Mouse (Mus musculus): Measurements from ENCODE around the gene Prx. TPM values are rescaled to one million over a fixed set of nuclear protein-coding genes. Genes with fewer than 3 reads are reported as not detected.
A peak's percentile ranks its signal among the peaks of the same experiment; 100 is the strongest.

Prx gene
- 2.5 and 2.9 TPM in 2 replicates for polyA plus RNA-seq (2014; fragmentation: Nextera tagmentation; extraction: Ambion mirVana)

DNA sequence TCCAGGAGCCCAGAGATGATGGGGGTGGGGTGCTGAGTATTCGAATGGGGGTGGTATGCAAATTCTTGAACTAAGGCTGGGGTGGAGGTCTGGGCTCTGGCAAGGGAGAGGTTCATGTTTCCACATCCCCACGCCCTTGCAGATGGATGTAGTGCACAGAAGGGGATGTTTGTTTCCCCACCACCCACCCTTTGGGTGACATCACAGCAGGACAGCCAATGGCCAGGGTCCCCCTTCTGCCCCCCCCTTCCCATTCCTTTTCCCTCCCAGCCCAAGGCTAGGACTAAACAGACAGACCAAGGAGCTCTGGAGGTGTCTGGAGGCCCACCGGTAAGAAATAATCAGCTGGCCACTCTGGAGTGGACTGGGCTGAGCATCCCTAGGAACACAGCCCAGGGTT, at the start of gene Prx:
TSS of gene Prx (plus strand) at position 289 of the 400 bp plus-strand sequence.
- H3K27me3 ChIP-seq (replicated peaks; ENCODE audit: control insufficient read depth, insufficient read depth, low read length) = no peaks in the 10 kb centered on the region
- ATAC-seq (ENCODE audit: low read depth) = peak; percentile 61; the same call in 1 of the 2 replicates

DNA sequence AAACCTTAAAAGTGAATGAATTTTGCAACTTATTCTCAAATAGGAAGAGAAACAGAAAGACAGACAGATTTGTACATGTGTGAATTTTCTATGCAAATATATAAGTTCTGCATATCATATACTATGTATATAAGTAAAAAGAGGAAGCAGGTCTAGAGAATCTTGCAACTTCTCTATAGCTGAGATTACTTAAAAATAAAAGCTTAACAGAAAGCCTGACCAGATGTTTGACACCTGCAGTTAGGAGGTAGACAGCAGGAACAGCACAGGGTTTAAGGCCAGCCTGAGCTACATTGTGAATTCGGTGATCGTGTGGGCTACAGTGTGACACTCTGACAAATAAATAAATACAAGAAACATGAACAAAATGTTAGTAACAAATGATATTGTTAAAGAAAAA, 47.8 kb upstream of the Prx start:
- no peak for ATAC-seq (ENCODE audit: low read depth)
- 91% methylated on average over 2 of the region's 2 CpGs for WGBS
- DNase-seq (ENCODE audit: low spot score) = no peak
- Histone ChIP-seq H3K36me3 (ENCODE audit: control insufficient read depth, insufficient read depth, low read length) (no peaks in the 10 kb centered on the region), H3K9ac (ENCODE audit: low read depth, low read length) (no peak overlapping the region), H3K4me3 (ENCODE audit: low read depth, low read length) (no peak overlapping the region), H3K9me3 (ENCODE audit: control insufficient read depth, low read length) (no peaks in the 10 kb centered on the region), H3K27ac (replicated peaks; ENCODE audit: low read depth, low read length) (no peak overlapping the region), H3K4me2 (ENCODE audit: low read depth, low read length) (no peak overlapping the region), H3K4me1 (ENCODE audit: control insufficient read depth, insufficient read depth, low read length) (peaks cover 12% of the 10 kb centered on the region; the same call in 1 of the 2 replicates), H3K27me3 (replicated peaks; ENCODE audit: control insufficient read depth, insufficient read depth, low read length) (peaks cover 11% of the 10 kb centered on the region)

More for the DNA sequence above, at the start of gene Prx:
- Histone ChIP-seq H3K4me1 (ENCODE audit: control insufficient read depth, insufficient read depth, low read length) (no peaks in the 10 kb centered on the region), H3K9ac (ENCODE audit: low read depth, low read length) (no peak within 1 kb of the TSS), H3K36me3 (ENCODE audit: control insufficient read depth, insufficient read depth, low read length) (no peaks in the 10 kb centered on the region), H3K4me3 (ENCODE audit: low read depth, low read length) (no peak within 1 kb of the TSS), H3K4me2 (ENCODE audit: low read depth, low read length) (no peak within 1 kb of the TSS), H3K9me3 (ENCODE audit: control insufficient read depth, low read length) (no peaks in the 10 kb centered on the region), H3K27ac (replicated peaks; ENCODE audit: low read depth, low read length) (no peak within 1 kb of the TSS)
- WGBS = 20% methylated on average over 3 of the region's 3 CpGs
- peak; percentile 20 for DNase-seq (ENCODE audit: low spot score)

DNA sequence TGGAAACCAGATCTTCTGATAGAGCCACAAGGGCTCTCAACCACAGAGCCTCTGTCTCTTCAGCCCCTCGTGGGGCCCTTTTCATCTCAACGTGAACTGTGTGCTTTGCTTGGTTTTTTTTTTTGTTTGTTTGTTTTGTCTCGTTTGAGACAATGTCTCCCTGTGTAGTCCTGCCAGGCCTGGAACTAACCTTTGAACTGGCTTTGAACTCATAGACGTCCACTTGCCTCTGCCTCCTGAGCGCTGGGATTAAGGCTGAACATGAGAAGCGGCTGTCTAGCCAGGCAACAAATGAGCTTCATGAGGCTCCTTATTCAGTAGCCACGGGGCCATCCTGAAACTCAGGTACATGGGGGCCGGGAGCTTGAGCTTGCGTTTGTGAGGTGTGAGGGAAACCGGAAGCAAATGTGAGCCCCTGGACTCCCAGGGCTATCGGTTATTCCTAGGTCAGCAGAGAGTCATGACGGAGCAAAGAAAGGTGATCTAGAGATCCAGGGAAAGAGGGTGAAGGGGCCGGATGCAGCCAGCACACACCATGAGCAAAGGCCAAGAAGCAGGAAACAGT, 46.8 kb upstream of the Prx start:
- H3K4me3 ChIP-seq (ENCODE audit: low read depth, low read length) = no peak overlapping the region
- H3K4me1 ChIP-seq (ENCODE audit: control insufficient read depth, insufficient read depth, low read length) = peaks cover 8% of the 10 kb centered on the region; the same call in 1 of the 2 replicates
- H3K36me3 ChIP-seq (ENCODE audit: control insufficient read depth, insufficient read depth, low read length) = no peaks in the 10 kb centered on the region
- WGBS = 43% methylated on average over 13 of the region's 13 CpGs
- no peak for DNase-seq (ENCODE audit: low spot score)
- no peak overlapping the region for H3K27ac ChIP-seq (replicated peaks; ENCODE audit: low read depth, low read length)
- H3K27me3 ChIP-seq (replicated peaks; ENCODE audit: control insufficient read depth, insufficient read depth, low read length) = peaks cover 2% of the 10 kb centered on the region; the same call in 1 of the 2 replicates
- no peak overlapping the region for H3K9ac ChIP-seq (ENCODE audit: low read depth, low read length)
- no peaks in the 10 kb centered on the region for H3K9me3 ChIP-seq (ENCODE audit: control insufficient read depth, low read length)
- H3K4me2 ChIP-seq (ENCODE audit: low read depth, low read length) = no peak overlapping the region
- no peak for ATAC-seq (ENCODE audit: low read depth)

DNA sequence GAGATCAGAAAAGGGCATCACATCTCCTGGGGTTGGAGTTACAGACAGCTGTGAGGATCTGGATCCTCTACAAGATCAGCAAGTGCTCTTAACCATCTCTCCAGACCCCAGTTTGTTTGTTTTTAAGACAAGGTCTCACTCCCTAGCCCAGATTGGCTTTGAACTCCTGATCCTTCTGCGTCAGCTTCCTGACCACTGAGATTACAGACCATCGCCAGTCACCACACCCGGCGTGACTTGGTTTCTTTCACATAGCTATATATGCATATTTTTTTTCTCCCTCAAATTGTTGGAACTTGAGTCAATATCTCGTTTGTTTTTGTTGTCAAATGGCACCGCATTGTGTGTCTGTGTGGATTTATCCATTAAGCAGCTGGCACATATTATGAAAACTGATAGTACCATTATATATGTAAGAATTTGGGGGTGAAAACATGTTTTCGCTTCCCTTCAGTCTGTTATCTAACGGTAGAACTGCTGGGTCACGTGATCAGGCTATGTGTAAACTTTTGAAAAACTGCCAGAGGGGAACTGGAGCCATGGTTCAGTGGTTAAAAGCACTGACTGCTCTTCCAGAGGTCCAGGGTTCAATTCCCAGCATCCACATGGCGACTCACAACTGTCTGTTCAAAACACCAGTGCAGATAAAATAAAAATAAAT, 44.5 kb upstream of the Prx start:
- Histone ChIP-seq H3K36me3 (ENCODE audit: control insufficient read depth, insufficient read depth, low read length) (no peaks in the 10 kb centered on the region), H3K4me1 (ENCODE audit: control insufficient read depth, insufficient read depth, low read length) (no peaks in the 10 kb centered on the region), H3K9ac (ENCODE audit: low read depth, low read length) (no peak overlapping the region), H3K27me3 (replicated peaks; ENCODE audit: control insufficient read depth, insufficient read depth, low read length) (no peaks in the 10 kb centered on the region), H3K27ac (replicated peaks; ENCODE audit: low read depth, low read length) (no peak overlapping the region), H3K4me2 (ENCODE audit: low read depth, low read length) (no peak overlapping the region), H3K4me3 (ENCODE audit: low read depth, low read length) (no peak overlapping the region), H3K9me3 (ENCODE audit: control insufficient read depth, low read length) (no peaks in the 10 kb centered on the region)
- DNase-seq (ENCODE audit: low spot score) (no peak), ATAC-seq (ENCODE audit: low read depth) (no peak)
- 70% methylated on average over 10 of the region's 10 CpGs for WGBS

DNA sequence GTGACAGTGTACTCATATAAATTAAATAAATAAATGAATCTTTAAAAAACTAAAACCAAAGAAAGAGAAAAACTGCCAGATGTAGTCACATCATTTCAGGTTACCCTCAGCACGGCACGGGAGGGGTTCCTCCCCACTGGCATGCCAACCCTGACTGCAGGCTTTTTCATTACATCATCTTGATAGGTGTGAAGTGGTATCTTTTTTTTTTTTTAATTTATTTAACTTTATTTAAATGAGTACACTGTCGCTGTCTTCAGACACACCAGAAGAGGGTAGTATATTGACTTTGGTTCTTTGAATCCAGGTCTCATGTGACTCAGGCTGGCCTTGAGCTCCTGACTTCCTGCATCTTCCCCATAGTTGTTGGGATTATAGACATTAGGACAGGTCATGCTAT, 43.9 kb upstream of the Prx start:
- H3K27ac ChIP-seq (replicated peaks; ENCODE audit: low read depth, low read length) = no peak overlapping the region
- no peak overlapping the region for H3K9ac ChIP-seq (ENCODE audit: low read depth, low read length)
- ATAC-seq (ENCODE audit: low read depth) (no peak), DNase-seq (ENCODE audit: low spot score) (no peak)
- no peak overlapping the region for H3K4me2 ChIP-seq (ENCODE audit: low read depth, low read length)
- H3K4me1 ChIP-seq (ENCODE audit: control insufficient read depth, insufficient read depth, low read length) = no peaks in the 10 kb centered on the region
- no peaks in the 10 kb centered on the region for H3K36me3 ChIP-seq (ENCODE audit: control insufficient read depth, insufficient read depth, low read length)
- H3K4me3 ChIP-seq (ENCODE audit: low read depth, low read length) = no peak overlapping the region
- H3K9me3 ChIP-seq (ENCODE audit: control insufficient read depth, low read length) = no peaks in the 10 kb centered on the region
- H3K27me3 ChIP-seq (replicated peaks; ENCODE audit: control insufficient read depth, insufficient read depth, low read length) = no peaks in the 10 kb centered on the region
- 89% methylated on average over 3 of the region's 3 CpGs for WGBS

DNA sequence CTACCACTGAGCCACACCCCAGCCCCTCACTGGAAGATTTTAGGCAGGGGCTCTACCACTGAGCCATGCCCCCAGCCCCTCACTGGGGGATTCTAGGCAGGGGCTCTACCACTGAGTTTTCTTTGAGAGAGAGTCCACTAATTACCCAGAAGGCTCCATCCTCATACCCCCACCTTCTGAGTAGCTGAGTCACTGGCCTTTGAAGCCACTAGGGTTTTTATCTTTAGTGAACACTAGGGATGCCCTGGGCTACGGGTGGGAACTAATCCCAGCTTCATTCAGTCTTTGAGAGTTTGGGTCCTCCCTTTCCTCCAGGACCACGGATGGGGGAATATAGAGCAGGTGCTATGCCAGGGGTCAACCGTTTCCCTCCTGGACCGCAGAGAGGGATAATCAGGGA, 40.5 kb upstream of the Prx start:
- Histone ChIP-seq H3K9ac (ENCODE audit: low read depth, low read length) (no peak overlapping the region), H3K9me3 (ENCODE audit: control insufficient read depth, low read length) (no peaks in the 10 kb centered on the region), H3K27me3 (replicated peaks; ENCODE audit: control insufficient read depth, insufficient read depth, low read length) (no peaks in the 10 kb centered on the region), H3K36me3 (ENCODE audit: control insufficient read depth, insufficient read depth, low read length) (no peaks in the 10 kb centered on the region), H3K4me2 (ENCODE audit: low read depth, low read length) (no peak overlapping the region), H3K27ac (replicated peaks; ENCODE audit: low read depth, low read length) (no peak overlapping the region), H3K4me3 (ENCODE audit: low read depth, low read length) (no peak overlapping the region), H3K4me1 (ENCODE audit: control insufficient read depth, insufficient read depth, low read length) (no peaks in the 10 kb centered on the region)
- ATAC-seq (ENCODE audit: low read depth) (no peak), DNase-seq (ENCODE audit: low spot score) (no peak)
- 94% methylated on average over 4 of the region's 4 CpGs for WGBS

DNA sequence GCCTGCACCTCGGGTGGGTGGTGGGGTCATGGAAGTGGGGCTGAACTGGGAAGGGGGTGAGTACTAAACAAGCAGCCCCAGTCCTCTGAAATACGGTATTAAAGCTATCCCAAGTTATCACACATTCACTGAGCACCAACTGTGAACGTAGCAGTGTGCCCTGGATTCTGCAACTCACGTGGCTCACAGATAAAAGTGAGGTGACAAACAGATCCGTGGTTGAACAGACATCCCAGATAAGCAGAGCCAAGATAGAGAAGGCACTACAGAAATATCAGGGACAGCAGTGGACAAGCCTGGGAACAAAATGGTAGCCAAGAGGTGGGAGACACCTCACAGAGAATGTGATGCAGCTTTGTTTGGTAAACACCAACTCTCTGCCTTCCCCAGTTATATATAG, 39.5 kb upstream of the Prx start:
- Histone ChIP-seq H3K27me3 (replicated peaks; ENCODE audit: control insufficient read depth, insufficient read depth, low read length) (no peaks in the 10 kb centered on the region), H3K9ac (ENCODE audit: low read depth, low read length) (no peak overlapping the region), H3K27ac (replicated peaks; ENCODE audit: low read depth, low read length) (no peak overlapping the region), H3K4me3 (ENCODE audit: low read depth, low read length) (no peak overlapping the region), H3K9me3 (ENCODE audit: control insufficient read depth, low read length) (no peaks in the 10 kb centered on the region), H3K36me3 (ENCODE audit: control insufficient read depth, insufficient read depth, low read length) (no peaks in the 10 kb centered on the region), H3K4me1 (ENCODE audit: control insufficient read depth, insufficient read depth, low read length) (no peaks in the 10 kb centered on the region), H3K4me2 (ENCODE audit: low read depth, low read length) (no peak overlapping the region)
- no peak for ATAC-seq (ENCODE audit: low read depth)
- WGBS = 92% methylated on average over 5 of the region's 5 CpGs
- DNase-seq (ENCODE audit: low spot score) = no peak

DNA sequence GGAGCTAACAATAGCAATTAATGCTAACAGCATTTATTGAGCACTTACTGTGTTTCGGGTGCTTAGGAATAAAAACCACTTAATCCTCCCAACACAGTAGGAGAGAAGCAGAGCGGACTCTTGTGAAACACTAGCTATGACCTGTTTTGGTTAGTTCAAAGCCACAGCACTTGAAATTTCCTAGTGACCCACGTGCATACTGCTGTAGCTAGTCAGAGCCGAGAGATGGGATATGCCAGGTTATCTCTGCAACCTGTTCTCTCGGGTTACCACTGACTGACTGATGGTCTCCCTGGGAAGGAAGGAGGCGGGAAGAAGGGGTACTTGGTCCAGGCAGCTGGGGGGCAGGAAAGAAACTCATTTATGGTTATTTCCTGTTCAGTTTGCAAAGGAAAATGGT, 38.6 kb upstream of the Prx start:
- 74% methylated on average over 6 of the region's 6 CpGs for WGBS
- no peaks in the 10 kb centered on the region for H3K4me1 ChIP-seq (ENCODE audit: control insufficient read depth, insufficient read depth, low read length)
- H3K27me3 ChIP-seq (replicated peaks; ENCODE audit: control insufficient read depth, insufficient read depth, low read length) = no peaks in the 10 kb centered on the region
- H3K36me3 ChIP-seq (ENCODE audit: control insufficient read depth, insufficient read depth, low read length) = no peaks in the 10 kb centered on the region
- H3K27ac ChIP-seq (replicated peaks; ENCODE audit: low read depth, low read length) = no peak overlapping the region
- no peak overlapping the region for H3K4me3 ChIP-seq (ENCODE audit: low read depth, low read length)
- DNase-seq (ENCODE audit: low spot score) (no peak), ATAC-seq (ENCODE audit: low read depth) (no peak)
- no peak overlapping the region for H3K4me2 ChIP-seq (ENCODE audit: low read depth, low read length)
- H3K9ac ChIP-seq (ENCODE audit: low read depth, low read length) = no peak overlapping the region
- no peaks in the 10 kb centered on the region for H3K9me3 ChIP-seq (ENCODE audit: control insufficient read depth, low read length)

DNA sequence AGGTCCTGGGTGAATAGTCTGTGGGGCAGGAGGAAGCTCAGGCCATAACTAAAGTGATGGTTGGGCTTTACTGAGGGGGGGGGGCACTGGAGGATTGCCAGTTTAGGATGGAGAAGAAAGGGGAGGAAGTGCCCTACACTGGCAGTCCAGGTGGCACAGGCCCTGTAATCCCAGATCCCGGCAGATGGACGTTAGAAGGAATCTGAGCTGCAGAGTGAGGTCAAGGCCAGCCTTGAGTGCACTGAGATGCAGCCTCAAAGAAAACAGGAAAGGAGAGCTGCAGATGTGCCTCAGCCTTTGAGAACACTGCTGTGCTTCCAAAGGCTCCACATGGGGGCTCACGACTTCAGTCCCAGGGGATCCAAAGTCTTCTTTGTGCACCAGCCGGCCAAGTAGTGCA, 31.5 kb upstream of the Prx start:
- WGBS = 39% methylated on average over 4 of the region's 4 CpGs
- Histone ChIP-seq H3K9me3 (ENCODE audit: control insufficient read depth, low read length) (no peaks in the 10 kb centered on the region), H3K27ac (replicated peaks; ENCODE audit: low read depth, low read length) (no peak overlapping the region), H3K36me3 (ENCODE audit: control insufficient read depth, insufficient read depth, low read length) (no peaks in the 10 kb centered on the region), H3K4me1 (ENCODE audit: control insufficient read depth, insufficient read depth, low read length) (no peaks in the 10 kb centered on the region), H3K4me3 (ENCODE audit: low read depth, low read length) (no peak overlapping the region), H3K27me3 (replicated peaks; ENCODE audit: control insufficient read depth, insufficient read depth, low read length) (no peaks in the 10 kb centered on the region), H3K4me2 (ENCODE audit: low read depth, low read length) (no peak overlapping the region), H3K9ac (ENCODE audit: low read depth, low read length) (no peak overlapping the region)
- DNase-seq (ENCODE audit: low spot score) = no peak
- peak; percentile 38; the same call in 1 of the 2 replicates for ATAC-seq (ENCODE audit: low read depth)

Data from embryonic facial prominence, embryonic 14.5 days (tissue).